Mouse (Mus musculus) CH12.LX (cell line): ENCODE results near the gene Fosl1. TPM values are rescaled to one million over a fixed set of nuclear protein-coding genes. Genes with fewer than 3 reads are reported as not detected.
A peak's percentile ranks its signal among the peaks of the same experiment; 100 is the strongest.

Source experiments
- DNase-seq: peaks from one replicate; pipeline ENCODE4 v3.0.0-alpha.2; 2013; ENCODE audit errors: extremely low read depth
- H3K27ac ChIP-seq: 2 replicates; pipeline ENCODE4 v1.5.1; 2012; ENCODE audit warnings: low read depth, mild to moderate bottlenecking, control low read depth, moderate library complexity; ENCODE audit not compliant: insufficient read depth
- H3K27me3 ChIP-seq: replicated peaks from 2 replicates; pipeline ENCODE3; 2012; ENCODE audit warnings: inconsistent platforms
- H3K36me3 ChIP-seq, 2 experiments: replicated peaks in 1 of 2; 2 replicates each; pipeline versions ENCODE3 to v1.6.1; 2012; ENCODE audit warnings: inconsistent platforms in 1 of 2, low read length in 1 of 2, mild to moderate bottlenecking in 1 of 2, mixed read lengths in 1 of 2, moderate library complexity in 1 of 2; ENCODE audit not compliant: control insufficient read depth in 1 of 2, insufficient read depth in 1 of 2
- H3K4me1 ChIP-seq, 2 experiments: 2 replicates each; pipeline ENCODE4 v1.6.1; 2012; ENCODE audit warnings: inconsistent platforms in 1 of 2, moderate library complexity in 1 of 2; ENCODE audit not compliant: insufficient read depth in 2 of 2, control insufficient read depth in 1 of 2
- H3K4me2 ChIP-seq: 2 replicates; pipeline ENCODE4 v1.6.1; 2012; ENCODE audit warnings: low read depth, mild to moderate bottlenecking, control low read depth; ENCODE audit not compliant: poor library complexity, insufficient read depth, severe bottlenecking
- H3K4me3 ChIP-seq, 3 experiments: fragments of 150-350 bp in 1 of 3; sonication (generic) in 1 of 3; replicated peaks in 1 of 3; 2 replicates each; pipeline versions ENCODE3 to v1.5.1; 2011 to 2012; ENCODE audit warnings: low read depth in 2 of 3, low read length in 2 of 3, mild to moderate bottlenecking in 2 of 3, moderate library complexity in 2 of 3, control low read depth in 1 of 3, improper control_type of control experiment in 1 of 3, inconsistent platforms in 1 of 3, mixed read lengths in 1 of 3; ENCODE audit not compliant: poor library complexity in 1 of 3
- H3K79me2 ChIP-seq: replicated peaks from 2 replicates; pipeline ENCODE4 v1.6.1; 2012; ENCODE audit warnings: mild to moderate bottlenecking, moderate library complexity; ENCODE audit not compliant: control insufficient read depth, poor library complexity, insufficient read depth, severe bottlenecking; ENCODE audit errors: extremely low read depth
- H3K9ac ChIP-seq: 2 replicates; pipeline ENCODE4 v1.6.1; 2012; ENCODE audit warnings: low read depth, mild to moderate bottlenecking, control low read depth, moderate library complexity; ENCODE audit not compliant: insufficient read depth
- H3K9me3 ChIP-seq: replicated peaks from 2 replicates; pipeline ENCODE3; 2012; ENCODE audit warnings: low read length, inconsistent platforms, mixed read lengths
- BHLHE40 ChIP-seq: IDR thresholded peaks from 2 replicates; pipeline ENCODE4 v1.6.1; 2011; ENCODE audit warnings: mild to moderate bottlenecking, low read depth, low read length, improper control_type of control experiment
- CHD1 ChIP-seq: IDR thresholded peaks from 2 replicates; pipeline ENCODE4 v1.6.1; 2012; ENCODE audit warnings: low read depth, low read length, improper control_type of control experiment, inconsistent platforms
- CHD2 ChIP-seq: IDR thresholded peaks from 2 replicates; pipeline ENCODE4 v1.6.1; 2011; ENCODE audit warnings: low read length, improper control_type of control experiment
- CTCF ChIP-seq, 2 experiments: IDR thresholded peaks in 1 of 2; conservative IDR thresholded peaks in 1 of 2; 2 replicates each; pipeline ENCODE4 v1.5.1; 2011 to 2012; ENCODE audit warnings: low read depth in 2 of 2, low read length in 2 of 2, improper control_type of control experiment in 1 of 2, inconsistent platforms in 1 of 2, mild to moderate bottlenecking in 1 of 2, moderate library complexity in 1 of 2
- E2F4 ChIP-seq: IDR thresholded peaks from 2 replicates; pipeline ENCODE4 v1.6.1; 2011; ENCODE audit warnings: low read depth, low read length, improper control_type of control experiment; ENCODE audit not compliant: insufficient replicate concordance
- ELF1 ChIP-seq: IDR thresholded peaks from 2 replicates; pipeline ENCODE4 v1.6.1; 2014; ENCODE audit warnings: low read depth, mild to moderate bottlenecking, inconsistent platforms, low read length, improper control_type of control experiment
- EP300 ChIP-seq: IDR thresholded peaks from 2 replicates; pipeline ENCODE4 v1.6.1; 2011; ENCODE audit warnings: low read length, improper control_type of control experiment
- ETS1 ChIP-seq: conservative IDR thresholded peaks from 2 replicates; pipeline ENCODE4 v1.6.1; 2012; ENCODE audit warnings: low read depth, mild to moderate bottlenecking, inconsistent platforms, low read length, improper control_type of control experiment, moderate library complexity
- GABPA ChIP-seq: IDR thresholded peaks from 2 replicates; pipeline ENCODE4 v1.6.1; 2012; ENCODE audit warnings: low read depth, low read length, improper control_type of control experiment, inconsistent platforms; ENCODE audit not compliant: insufficient replicate concordance
- HCFC1 ChIP-seq: IDR thresholded peaks from 2 replicates; pipeline ENCODE4 v1.6.1; 2012; ENCODE audit warnings: low read depth, mild to moderate bottlenecking, inconsistent platforms, low read length, improper control_type of control experiment
- IRF4 ChIP-seq: IDR thresholded peaks from 2 replicates; pipeline ENCODE4 v1.6.1; 2014; ENCODE audit warnings: low read depth, mild to moderate bottlenecking, inconsistent platforms, low read length, improper control_type of control experiment
- JUN ChIP-seq: IDR thresholded peaks from 2 replicates; pipeline ENCODE4 v1.6.1; 2011; ENCODE audit warnings: low read depth, mild to moderate bottlenecking, low read length, improper control_type of control experiment, moderate library complexity; ENCODE audit not compliant: insufficient read depth
- JUND ChIP-seq: conservative IDR thresholded peaks from 2 replicates; pipeline ENCODE4 v1.6.1; 2011; ENCODE audit warnings: low read depth, low read length, improper control_type of control experiment
- KAT2A ChIP-seq: IDR thresholded peaks from 2 replicates; pipeline ENCODE4 v1.6.1; 2012; ENCODE audit warnings: low read length, improper control_type of control experiment, inconsistent platforms; ENCODE audit not compliant: insufficient replicate concordance
- MAFK ChIP-seq: IDR thresholded peaks from 2 replicates; pipeline ENCODE4 v1.6.1; 2011; ENCODE audit warnings: low read length, improper control_type of control experiment; ENCODE audit not compliant: insufficient replicate concordance
- MAX ChIP-seq: IDR thresholded peaks from 2 replicates; pipeline ENCODE4 v1.6.1; 2011; ENCODE audit warnings: low read length, improper control_type of control experiment
- MAZ ChIP-seq: IDR thresholded peaks from 2 replicates; pipeline ENCODE4 v1.6.1; 2012; ENCODE audit warnings: low read depth, mild to moderate bottlenecking, inconsistent platforms, low read length, improper control_type of control experiment, moderate library complexity
- MEF2A ChIP-seq: IDR thresholded peaks from 2 replicates; pipeline ENCODE4 v1.6.1; 2014; ENCODE audit warnings: low read depth, mild to moderate bottlenecking, inconsistent platforms, low read length, improper control_type of control experiment, borderline replicate concordance
- MXI1 ChIP-seq: IDR thresholded peaks from 2 replicates; pipeline ENCODE4 v1.6.1; 2011; ENCODE audit warnings: mild to moderate bottlenecking, low read depth, low read length, improper control_type of control experiment
- MYC ChIP-seq: IDR thresholded peaks from 2 replicates; pipeline ENCODE4 v1.6.1; 2011; ENCODE audit warnings: low read depth, mild to moderate bottlenecking, improper control_type of control experiment, low read length
- NELFE ChIP-seq: IDR thresholded peaks from 2 replicates; pipeline ENCODE4 v1.6.1; 2011; ENCODE audit warnings: low read depth, low read length, improper control_type of control experiment
- NRF1 ChIP-seq: IDR thresholded peaks from 2 replicates; pipeline ENCODE4 v1.6.1; 2014; ENCODE audit warnings: low read depth, mild to moderate bottlenecking, inconsistent platforms, low read length, improper control_type of control experiment, moderate library complexity
- PAX5 ChIP-seq: IDR thresholded peaks from 2 replicates; pipeline ENCODE4 v1.6.1; 2012; ENCODE audit warnings: low read length, inconsistent platforms, mixed read lengths
- POLR2A ChIP-seq: IDR thresholded peaks from 2 replicates; pipeline ENCODE4 v1.6.1; 2011; ENCODE audit warnings: low read depth, mild to moderate bottlenecking, improper control_type of control experiment, low read length
- POLR2AphosphoS2 ChIP-seq: IDR thresholded peaks from 2 replicates; pipeline ENCODE4 v1.6.1; 2011; ENCODE audit warnings: low read depth, low read length, improper control_type of control experiment
- RAD21 ChIP-seq: IDR thresholded peaks from 2 replicates; pipeline ENCODE4 v1.6.1; 2011; ENCODE audit warnings: low read depth, mild to moderate bottlenecking, low read length, improper control_type of control experiment, moderate library complexity
- RCOR1 ChIP-seq: conservative IDR thresholded peaks from 2 replicates; pipeline ENCODE4 v1.6.1; 2012; ENCODE audit warnings: low read depth, mild to moderate bottlenecking, inconsistent platforms, low read length, improper control_type of control experiment
- SIN3A ChIP-seq: IDR thresholded peaks from 2 replicates; pipeline ENCODE4 v1.6.1; 2012; ENCODE audit warnings: low read length, improper control_type of control experiment, inconsistent platforms
- SMC3 ChIP-seq: IDR thresholded peaks from 2 replicates; pipeline ENCODE4 v1.6.1; 2011; ENCODE audit warnings: low read depth, low read length, improper control_type of control experiment
- TBP ChIP-seq: conservative IDR thresholded peaks from 2 replicates; pipeline ENCODE4 v1.6.1; 2011; ENCODE audit warnings: low read depth, low read length, improper control_type of control experiment
- TCF12 ChIP-seq: IDR thresholded peaks from 2 replicates; pipeline ENCODE4 v1.6.1; 2014; ENCODE audit warnings: low read depth, mild to moderate bottlenecking, inconsistent platforms, low read length, improper control_type of control experiment
- UBTF ChIP-seq: IDR thresholded peaks from 2 replicates; pipeline ENCODE4 v1.6.1; 2012; ENCODE audit warnings: low read depth, mild to moderate bottlenecking, inconsistent platforms, low read length, improper control_type of control experiment, moderate library complexity
- USF1 ChIP-seq: IDR thresholded peaks from 2 replicates; pipeline ENCODE4 v1.6.1; 2014; ENCODE audit warnings: low read depth, mild to moderate bottlenecking, inconsistent platforms, low read length, improper control_type of control experiment
- USF2 ChIP-seq: conservative IDR thresholded peaks from 2 replicates; pipeline ENCODE4 v1.6.1; 2011; ENCODE audit warnings: low read depth, low read length, improper control_type of control experiment
- ZC3H11A ChIP-seq: IDR thresholded peaks from 2 replicates; pipeline ENCODE4 v1.6.1; 2012; ENCODE audit warnings: low read depth, mild to moderate bottlenecking, inconsistent platforms, low read length, improper control_type of control experiment
- ZKSCAN1 ChIP-seq: IDR thresholded peaks from 2 replicates; pipeline ENCODE4 v1.6.1; 2012; ENCODE audit warnings: low read depth, inconsistent platforms, low read length, improper control_type of control experiment, borderline replicate concordance
- ZMIZ1 ChIP-seq: IDR thresholded peaks from 2 replicates; pipeline ENCODE4 v1.6.1; 2012; ENCODE audit warnings: low read depth, mild to moderate bottlenecking, inconsistent platforms, low read length, improper control_type of control experiment
- ZNF384 ChIP-seq: IDR thresholded peaks from 2 replicates; pipeline ENCODE4 v1.6.1; 2012; ENCODE audit warnings: low read depth, low read length, improper control_type of control experiment, inconsistent platforms
- dilution Hi-C: fragments of 300-500 bp; cut with MboI; formaldehyde crosslinking; loops from 2 replicates; pipeline ENCODE4 v1.14.3; 2020; ENCODE audit warnings: low sequenced_read_pairs; ENCODE audit not compliant: extremely low pct_unique_long_range_greater_than_20kb, extremely low pct_ligation_motif_present
- in situ Hi-C: fragments of 300-500 bp; cut with MboI; formaldehyde crosslinking; loops from 3 replicates; pipeline ENCODE4 v1.14.3; 2019; ENCODE audit warnings: low sequenced_read_pairs, low pct_ligation_motif_present, low pct_unique_long_range_greater_than_20kb, mixed read lengths
- polyA plus RNA-seq: library from polyadenylated mRNA; unstranded; fragments of >175 nt; gene quantifications from 2 replicates; pipeline ENCODE4 v1.2.1, GENCODE M21; 2012; ENCODE audit warnings: low read depth; ENCODE audit not compliant: insufficient read length
- total RNA-seq, 2 experiments: library from RNA; depleted of rRNA; stranded (reverse); fragments of 300-350 nt in 1 of 2; fragments of >200 nt in 1 of 2; gene quantifications; 2 replicates each; pipeline ENCODE4 v1.2.3; 2012 to 2014

Fosl1 gene
- total and polyA plus RNA-seq, 3 experiments = not detected

GRCm38 (mm10) chr19:5490313-5490897 is 43.1 kb downstream of the Fosl1 start, which contains the start of gene Cfl1:
Gene Cfl1 (plus strand): TSS chr19:5490455.
- H3K79me2 ChIP-seq = peaks cover 24% of the 10 kb centered on the region
- peak within 1 kb of the TSS; percentile 92 for H3K27ac ChIP-seq
- H3K9ac ChIP-seq = peak within 1 kb of the TSS; percentile 80
- no peaks in the 10 kb centered on the region for H3K27me3 ChIP-seq
- dilution Hi-C loops (no loop called here), in situ Hi-C loops (loop anchor here (5.0 kb wide), 1 partner anchor 33 kb away; the partner anchor contains the start of gene Ccdc85b)
- TF ChIP-seq USF2 (no peak), MXI1 (peak; percentile 81), PAX5 (no peak), ELF1 (peak; percentile 96), MEF2A (peak; percentile 91), JUND (no peak), KAT2A (peak; percentile 88; the same call in 1 of the 2 replicates), E2F4 (no peak), MAZ (peak; percentile 79; the same call in 1 of the 2 replicates), USF1 (no peak), IRF4 (no peak), TCF12 (peak; percentile 91), ETS1 (0 out of 2 replicates have a peak, but pooled peaks have one; percentile 4), MAX (no peak), CHD1 (no peak), RAD21 (no peak), ZKSCAN1 (no peak), GABPA (no peak; the same call in 1 of the 2 replicates), CHD2 (peak; percentile 91), NRF1 (peak; percentile 80), ZMIZ1 (peak; percentile 95), BHLHE40 (peak; percentile 12; the same call in 1 of the 2 replicates), CTCF (conservative IDR thresholded peaks at IDR 0.05 in 1 of 2, IDR thresholded peaks at IDR 0.05 in 1 of 2; ENCODE audit: low read depth in 2 of 2, low read length in 2 of 2) (peak in 1 of 2 experiments; percentile 12; a peak in 1 of 4 replicates), JUN (no peak), MYC (peak; percentile 49; the same call in 1 of the 2 replicates), NELFE (peak; percentile 99), EP300 (no peak), ZNF384 (no peak), HCFC1 (peak; percentile 94), POLR2AphosphoS2 (peak; percentile 89; the same call in 1 of the 2 replicates), RCOR1 (no peak; the same call in 1 of the 2 replicates), SMC3 (no peak; the same call in 1 of the 2 replicates), SIN3A (peak; percentile 75), MAFK (no peak), POLR2A (peak; percentile 99), TBP (peak; percentile 92), UBTF (no peak; the same call in 1 of the 2 replicates), ZC3H11A (no peak)
- no peaks in the 10 kb centered on the region for H3K9me3 ChIP-seq
- H3K4me1 ChIP-seq = peaks cover 6 to 34% of the 10 kb centered on the region in 2 experiments; a peak in 3 of 4 replicates
- DNase-seq = peak; percentile 96
- peak within 1 kb of the TSS; percentile 82 to 99 (median 90) for H3K4me3 ChIP-seq
- H3K4me2 ChIP-seq = peak within 1 kb of the TSS; percentile 81
- H3K36me3 ChIP-seq = peaks cover 33 to 44% of the 10 kb centered on the region in 2 experiments
